Mouse (Mus musculus) liver, adult 2 months (tissue): ENCODE measurements around the gene Emsy.

Source experiments
- CTCF ChIP-seq: fragments of 200-500 bp; IDR thresholded peaks from 2 replicates; pipeline ENCODE4 v1.5.1; 2011; ENCODE audit warnings: low read depth, low read length, control low read depth
- POLR2A ChIP-seq: fragments of 200-500 bp; IDR thresholded peaks from 2 replicates; pipeline ENCODE4 v1.6.1; 2011; ENCODE audit warnings: low read length, control low read depth; ENCODE audit not compliant: insufficient read depth; ENCODE audit errors: extremely low read depth

DNA sequence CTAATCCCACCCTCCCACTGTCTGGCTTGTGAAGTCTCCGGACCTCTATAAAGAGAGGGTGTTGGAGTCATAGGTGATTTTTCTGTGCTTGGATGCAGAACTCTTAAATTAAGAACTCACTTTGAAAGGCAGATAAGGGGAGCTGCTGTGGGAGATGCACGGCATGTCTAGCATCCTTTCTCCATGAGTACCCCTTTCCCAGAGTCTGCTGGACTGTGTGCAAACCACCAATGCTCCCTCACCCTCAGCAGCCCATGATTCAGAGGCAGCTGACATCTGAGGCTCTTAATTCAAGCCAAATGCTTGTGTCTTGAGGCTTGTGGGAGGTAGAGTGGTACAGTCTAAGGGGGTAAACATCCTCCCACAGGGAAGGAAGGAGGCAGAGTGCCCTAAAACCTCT is 115.7 kb downstream of the Emsy start:
- TF ChIP-seq POLR2A: no peak
- TF ChIP-seq CTCF: no peak
